Comparison of ENCODE assay signal across 21 mouse cellular contexts in the genomic region with DNA sequence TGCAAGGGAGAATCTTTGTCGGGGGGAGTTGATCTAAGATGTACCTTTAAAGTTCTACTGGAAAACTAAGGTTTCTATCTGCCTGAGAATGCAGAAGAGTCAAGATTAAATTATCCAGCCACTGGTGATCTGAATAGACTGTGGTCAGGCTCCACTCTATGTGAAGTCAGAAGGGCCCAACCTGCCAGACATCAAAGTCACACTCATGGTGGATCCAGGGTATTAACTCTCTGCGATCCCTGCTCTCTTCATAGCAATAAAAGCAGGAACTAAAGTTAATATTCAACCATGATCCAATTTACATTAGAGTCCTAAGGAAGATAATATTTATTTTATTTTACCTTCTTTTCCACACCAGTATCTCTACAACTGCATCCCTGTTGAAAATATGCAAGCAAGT.
A peak's percentile ranks its signal among the peaks of the same experiment; 100 is the strongest.
DNase-seq lines count a peak whose midpoint lies in the region; ATAC-seq and TF ChIP-seq lines count a peak whose summit lies in the region.
"Had no signal": no experiment of that assay in that cellular context is flagged by ENCODE, and none has a peak within 500 bp of the region (broad histone marks: within the 10 kb centered on the region; RNA-seq: fewer than 3 reads in every experiment).

No protein-coding gene starts in this region.

- no peak for TF ChIP-seq CTCF in intestine, postnatal 0 days (IDR thresholded peaks at IDR 0.05; ENCODE audit: low read depth)

- H3K36me3 ChIP-seq in intestine, embryonic 15.5 days, result no peaks in the 10 kb centered on the region
- no peaks in the 10 kb centered on the region for H3K36me3 ChIP-seq in intestine, postnatal 0 days (ENCODE audit: control insufficient read depth, insufficient read depth)
- no peaks in the 10 kb centered on the region for H3K36me3 ChIP-seq in intestine, embryonic 16.5 days (ENCODE audit: control insufficient read depth, insufficient read depth, low read length)
- no peaks in the 10 kb centered on the region for H3K36me3 ChIP-seq in hindbrain, embryonic 11.5 days (ENCODE audit: control insufficient read depth, insufficient read depth, low read length)
- H3K36me3 ChIP-seq: G1E had no signal

- DNase-seq in heart, adult 11 months, result peak; percentile 28
- no peak for DNase-seq in heart, adult 18-20 months
- DNase-seq in hindbrain, embryonic 11.5 days (ENCODE audit: low spot score), result no peak
- DNase-seq: adrenal gland, adult 2 months; adrenal gland, adult 8-10 months; adrenal gland, postnatal 10 days; adrenal gland, postnatal 14 days; adrenal gland, postnatal 25 days; adrenal gland, postnatal 36 days; B cell, adult 2 months; cerebellum, adult 11 months; cerebellum, adult 11-12 months; cerebellum, adult 18-20 months had no signal

- WGBS in intestine, embryonic 15.5 days, result 81% methylated on average over 2 of the region's 2 CpGs
- 63% methylated on average over 2 of the region's 2 CpGs for WGBS in intestine, postnatal 0 days
- 67% methylated on average over 2 of the region's 2 CpGs for WGBS in intestine, embryonic 16.5 days
- WGBS in hindbrain, embryonic 11.5 days, result 93% methylated on average over 2 of the region's 2 CpGs

- no peak overlapping the region for H3K9ac ChIP-seq in intestine, embryonic 15.5 days
- no peak overlapping the region for H3K9ac ChIP-seq in intestine, postnatal 0 days (ENCODE audit: low read depth, low read length)
- no peak overlapping the region for H3K9ac ChIP-seq in intestine, embryonic 16.5 days (ENCODE audit: low read depth, low read length)
- no peak overlapping the region for H3K9ac ChIP-seq in hindbrain, embryonic 11.5 days (ENCODE audit: low read depth, low read length)

- peak; percentile 77; the same call in 1 of the 2 replicates for ATAC-seq in intestine, embryonic 15.5 days
- no peak for ATAC-seq in intestine, postnatal 0 days
- peak; percentile 65; the same call in 1 of the 2 replicates for ATAC-seq in intestine, embryonic 16.5 days
- no peak for ATAC-seq in hindbrain, embryonic 11.5 days (ENCODE audit: low FRiP score)
- ATAC-seq: activated CD4-positive, CD25-positive, alpha-beta regulatory T cell, adult 4 months; CD4-positive, CD25-positive, alpha-beta regulatory T cell, adult 4 months; Patski had no signal

- H3K4me3 ChIP-seq in intestine, embryonic 15.5 days (replicated peaks), result no peak overlapping the region
- H3K4me3 ChIP-seq in intestine, postnatal 0 days (ENCODE audit: low read depth, low read length), result no peak overlapping the region
- no peak overlapping the region for H3K4me3 ChIP-seq in intestine, embryonic 16.5 days (ENCODE audit: low read length)
- H3K4me3 ChIP-seq in hindbrain, embryonic 11.5 days (ENCODE audit: low read depth, low read length), result no peak overlapping the region

- no peaks in the 10 kb centered on the region for H3K27me3 ChIP-seq in intestine, embryonic 15.5 days (replicated peaks)
- no peaks in the 10 kb centered on the region for H3K27me3 ChIP-seq in intestine, postnatal 0 days (replicated peaks; ENCODE audit: control insufficient read depth, insufficient read depth, low read length)
- no peaks in the 10 kb centered on the region for H3K27me3 ChIP-seq in intestine, embryonic 16.5 days (replicated peaks; ENCODE audit: control insufficient read depth, insufficient read depth, low read length)
- H3K27me3 ChIP-seq in hindbrain, embryonic 11.5 days (ENCODE audit: control insufficient read depth, insufficient read depth, low read length), result no peaks in the 10 kb centered on the region
- H3K27me3 ChIP-seq: CH12.LX, Patski had no signal

- H3K4me2 ChIP-seq in intestine, embryonic 15.5 days (replicated peaks), result no peak overlapping the region
- H3K4me2 ChIP-seq in intestine, postnatal 0 days (replicated peaks; ENCODE audit: low read depth), result no peak overlapping the region
- no peak overlapping the region for H3K4me2 ChIP-seq in intestine, embryonic 16.5 days (ENCODE audit: low read depth, low read length)
- H3K4me2 ChIP-seq in hindbrain, embryonic 11.5 days (replicated peaks; ENCODE audit: low read depth, low read length), result no peak overlapping the region

- no peaks in the 10 kb centered on the region for H3K4me1 ChIP-seq in intestine, embryonic 15.5 days (replicated peaks)
- no peaks in the 10 kb centered on the region for H3K4me1 ChIP-seq in intestine, postnatal 0 days (replicated peaks; ENCODE audit: control insufficient read depth, insufficient read depth, low read length)
- H3K4me1 ChIP-seq in intestine, embryonic 16.5 days (ENCODE audit: control insufficient read depth, insufficient read depth, low read length), result peaks cover 2% of the 10 kb centered on the region; the same call in 1 of the 2 replicates
- H3K4me1 ChIP-seq in hindbrain, embryonic 11.5 days (replicated peaks; ENCODE audit: control insufficient read depth, insufficient read depth, low read length), result no peaks in the 10 kb centered on the region

- no peaks in the 10 kb centered on the region for H3K9me3 ChIP-seq in intestine, embryonic 15.5 days
- H3K9me3 ChIP-seq in intestine, postnatal 0 days (ENCODE audit: control insufficient read depth), result no peaks in the 10 kb centered on the region
- no peaks in the 10 kb centered on the region for H3K9me3 ChIP-seq in intestine, embryonic 16.5 days (ENCODE audit: control insufficient read depth, low read length)
- H3K9me3 ChIP-seq in hindbrain, embryonic 11.5 days (ENCODE audit: control insufficient read depth, low read length), result no peaks in the 10 kb centered on the region
- H3K9me3 ChIP-seq: G1E had no signal

- no peak overlapping the region for H3K27ac ChIP-seq in intestine, embryonic 15.5 days
- H3K27ac ChIP-seq in intestine, postnatal 0 days (ENCODE audit: low read depth, low read length), result no peak overlapping the region
- no peak overlapping the region for H3K27ac ChIP-seq in intestine, embryonic 16.5 days (ENCODE audit: low read length)
- H3K27ac ChIP-seq in hindbrain, embryonic 11.5 days (ENCODE audit: low read depth, low read length), result no peak overlapping the region

Comparison
In these comparisons a context has a peak if more than half of its experiments do, and no peak if none do; other contexts are left out.
1. ATAC-seq: peak in intestine, embryonic 15.5 days (single experiment) and intestine, embryonic 16.5 days (single experiment); none in intestine, postnatal 0 days (single experiment) and hindbrain, embryonic 11.5 days (single experiment).